Mouse (Mus musculus) MEL (cell line): ENCODE results near the gene Myom1.
A peak's percentile ranks its signal among the peaks of the same experiment; 100 is the strongest.

ENCODE experiments used
- CTCF ChIP-seq, 3 experiments: IDR thresholded peaks in 2 of 3; conservative IDR thresholded peaks in 1 of 3; 2 replicates each; pipeline ENCODE4 v1.5.1; 2011 to 2012; ENCODE audit warnings: low read length in 3 of 3, low read depth in 2 of 3, mild to moderate bottlenecking in 2 of 3, improper control_type of control experiment in 1 of 3, inconsistent platforms in 1 of 3, mixed read lengths in 1 of 3, moderate library complexity in 1 of 3; ENCODE audit not compliant: control insufficient read depth in 1 of 3, insufficient read depth in 1 of 3, poor library complexity in 1 of 3, severe bottlenecking in 1 of 3
- ELF1 ChIP-seq: IDR thresholded peaks from 2 replicates; pipeline ENCODE4 v1.6.1; 2014; ENCODE audit warnings: low read depth, mild to moderate bottlenecking, inconsistent platforms, low read length, improper control_type of control experiment, moderate library complexity
- EP300 ChIP-seq, 2 experiments: IDR thresholded peaks; 2 replicates each; pipeline ENCODE4 v1.6.1; 2011; ENCODE audit warnings: improper control_type of control experiment in 2 of 2, low read length in 2 of 2, low read depth in 1 of 2, mild to moderate bottlenecking in 1 of 2
- KAT2A ChIP-seq: conservative IDR thresholded peaks from 2 replicates; pipeline ENCODE4 v1.6.1; 2012; ENCODE audit warnings: low read depth, low read length, improper control_type of control experiment, inconsistent platforms
- MAFK ChIP-seq: IDR thresholded peaks from 2 replicates; pipeline ENCODE4 v1.6.1; 2011; ENCODE audit warnings: low read depth, mild to moderate bottlenecking, low read length, improper control_type of control experiment, borderline replicate concordance
- POLR2A ChIP-seq, 2 experiments: IDR thresholded peaks; 2 replicates each; pipeline ENCODE4 v1.6.1; 2011 to 2012; ENCODE audit warnings: low read length in 2 of 2, mild to moderate bottlenecking in 2 of 2, control low read depth in 1 of 2, improper control_type of control experiment in 1 of 2, low read depth in 1 of 2, moderate library complexity in 1 of 2; ENCODE audit not compliant: control insufficient read depth in 1 of 2, insufficient read depth in 1 of 2, poor library complexity in 1 of 2
- POLR2AphosphoS2 ChIP-seq: IDR thresholded peaks from 2 replicates; pipeline ENCODE4 v1.6.1; 2011; ENCODE audit warnings: low read length, improper control_type of control experiment
- USF1 ChIP-seq: IDR thresholded peaks from 2 replicates; pipeline ENCODE4 v1.6.1; 2014; ENCODE audit warnings: low read depth, mild to moderate bottlenecking, inconsistent platforms, low read length, improper control_type of control experiment, moderate library complexity
- ZMIZ1 ChIP-seq: IDR thresholded peaks from 2 replicates; pipeline ENCODE4 v1.6.1; 2012; ENCODE audit warnings: low read depth, mild to moderate bottlenecking, inconsistent platforms, low read length, improper control_type of control experiment, moderate library complexity

GRCm38 (mm10) chr17:71074386-71074785 lies 72.0 kb downstream of the Myom1 start:
- TF ChIP-seq CTCF (IDR thresholded peaks at IDR 0.05 in 2 of 3, conservative IDR thresholded peaks at IDR 0.05 in 1 of 3; ENCODE audit: control insufficient read depth in 1 of 3, insufficient read depth in 1 of 3, low read depth in 2 of 3, low read length in 3 of 3, poor library complexity in 1 of 3, severe bottlenecking in 1 of 3) (no peak), ELF1 (no peak), MAFK (no peak), POLR2A (IDR thresholded peaks at IDR 0.05; ENCODE audit: control insufficient read depth in 1 of 2, insufficient read depth in 1 of 2, low read depth in 1 of 2, low read length in 2 of 2, poor library complexity in 1 of 2) (no peak), POLR2AphosphoS2 (no peak), EP300 (IDR thresholded peaks at IDR 0.05; ENCODE audit: low read depth in 1 of 2, low read length in 2 of 2) (0 out of 4 replicates have a peak, but pooled peaks of 1 of the 2 experiments have one; percentile 20), ZMIZ1 (no peak), KAT2A (no peak), USF1 (no peak)
